Mouse (Mus musculus) kidney, postnatal 4 days (tissue): ENCODE measurements at regions not wholly inside any gene's neighbourhood (a gene's known extent, or its start where the extent isn't known, plus 50 kb on each side); places are given as distances from the start of the nearest gene placed in this dataset.
A peak's percentile ranks its signal among the peaks of the same experiment; 100 is the strongest.

Experiments used
- DNase-seq, 2 experiments: peaks; one replicate each; pipeline ENCODE4 v3.0.0; 2021; ENCODE audit warnings: mixed read lengths in 2 of 2

DNA sequence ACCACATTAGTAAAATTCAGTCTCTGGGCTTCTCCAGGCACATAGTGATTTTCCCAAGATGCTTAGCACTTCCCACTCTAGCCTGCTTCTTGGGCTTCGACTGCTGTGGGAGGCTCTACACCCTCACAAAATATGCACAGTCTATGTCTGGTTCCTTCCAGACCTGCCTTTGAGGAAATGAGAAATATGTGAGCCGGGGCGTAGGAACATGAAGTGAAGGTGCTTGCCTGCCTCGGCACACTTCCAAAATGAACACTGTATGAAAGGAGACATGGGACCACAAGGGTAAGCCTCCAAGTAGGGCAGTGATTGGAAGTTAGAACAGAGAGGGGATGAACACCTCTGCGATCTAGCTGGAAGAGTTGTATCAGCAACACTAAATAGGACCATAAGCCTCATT lies 54.5 kb downstream of the Gm10260 start:
- DNase-seq: no peak

DNA sequence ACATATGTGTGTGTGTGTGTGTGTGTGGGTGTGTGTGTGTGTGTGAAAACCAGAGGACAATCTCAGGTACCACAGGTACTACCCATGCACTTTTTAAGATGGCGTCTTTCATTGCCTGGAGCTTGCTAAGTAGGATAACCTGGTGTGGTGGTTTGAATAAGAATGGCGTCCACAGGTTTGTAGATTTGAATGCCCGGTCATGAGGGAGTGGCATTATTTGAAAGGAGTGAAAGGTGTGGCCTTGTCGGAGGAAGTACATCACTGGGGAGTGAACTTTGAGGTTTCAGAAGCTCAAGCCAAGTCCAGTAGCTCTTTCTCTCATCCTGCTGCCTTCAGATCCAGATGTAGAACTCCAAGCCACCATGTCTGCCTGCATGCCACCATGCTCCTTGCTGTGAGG lies 55.9 kb downstream of the Gm10260 start:
- no peak for DNase-seq

DNA sequence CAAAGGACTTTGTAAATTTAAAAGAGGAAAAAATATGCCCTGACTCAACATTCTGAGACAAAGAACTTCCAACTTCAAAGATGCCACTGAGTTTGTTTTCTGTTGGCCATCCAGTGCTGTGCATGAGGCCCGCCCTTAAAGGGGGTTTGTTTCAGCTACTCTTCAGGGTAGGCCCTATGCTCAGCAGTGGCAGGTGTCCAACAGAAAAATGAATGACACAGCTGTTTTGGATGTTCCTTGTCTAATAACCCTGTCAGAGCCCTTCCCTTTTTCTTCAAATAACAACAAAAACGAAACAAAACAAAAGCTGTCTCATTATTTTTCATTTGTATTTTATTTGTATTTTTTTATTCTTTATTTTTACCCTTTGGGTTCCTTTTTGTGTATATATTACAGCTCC lies 61.5 kb downstream of the Gm10260 start:
- DNase-seq: no peak

DNA sequence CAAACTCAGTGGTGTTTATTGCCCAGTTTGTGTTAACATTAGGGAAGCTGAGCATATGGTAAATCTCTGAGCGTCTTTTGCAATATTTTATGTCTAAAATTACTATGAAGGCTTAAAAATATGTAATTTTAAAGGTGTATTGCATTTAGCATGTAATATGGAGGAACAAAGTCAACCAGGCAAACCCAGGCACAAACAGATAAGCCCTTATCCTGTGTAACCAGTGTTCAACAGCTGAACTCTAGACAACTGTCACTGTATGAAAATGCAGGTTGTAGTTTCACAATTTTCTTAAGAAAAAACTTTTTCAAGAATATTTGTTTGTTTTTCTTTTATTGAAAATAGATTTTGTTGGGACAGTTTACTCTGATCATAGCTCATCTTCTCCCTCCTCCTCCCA lies 62.1 kb downstream of the Gm10260 start:
- DNase-seq: no peak

DNA sequence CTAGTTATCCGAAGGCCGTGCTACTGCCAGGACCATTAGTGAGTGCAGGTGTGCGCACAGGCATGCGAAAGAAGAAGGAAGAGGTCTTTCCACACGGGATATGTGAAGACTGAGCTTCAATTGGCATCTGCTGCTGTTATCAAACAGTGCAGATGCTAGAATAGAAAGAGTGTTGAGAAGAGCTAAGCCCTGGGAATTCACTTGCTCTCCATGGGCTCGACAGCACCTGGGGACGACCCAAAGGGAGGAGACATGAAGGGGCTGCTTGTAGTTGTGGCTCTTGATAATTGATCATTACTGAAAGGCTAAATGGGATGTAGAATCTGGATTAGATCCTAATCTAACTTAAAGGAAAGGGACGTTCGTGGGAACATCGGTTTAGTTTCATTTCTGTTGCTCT lies 63.2 kb downstream of the Gm10260 start:
- no peak for DNase-seq

DNA sequence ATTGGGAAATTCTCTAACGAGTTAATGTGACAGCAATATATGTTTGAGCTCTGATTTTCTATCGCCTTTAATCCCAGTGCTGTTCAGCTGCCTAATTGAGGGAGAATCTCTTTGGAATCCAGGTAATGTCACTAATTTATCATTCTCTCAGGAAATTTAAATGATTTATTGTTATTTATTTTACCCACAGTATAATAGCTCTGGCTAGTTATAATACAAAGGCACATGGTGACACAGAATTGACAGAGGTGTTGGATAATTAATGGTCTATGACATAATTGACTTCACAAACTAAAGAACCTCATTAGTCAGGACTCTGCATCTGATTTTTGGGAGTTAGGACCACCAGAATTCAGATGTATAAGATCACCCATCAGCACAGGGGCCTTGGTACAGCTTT lies 65.4 kb downstream of the Gm10260 start:
- DNase-seq: no peak

DNA sequence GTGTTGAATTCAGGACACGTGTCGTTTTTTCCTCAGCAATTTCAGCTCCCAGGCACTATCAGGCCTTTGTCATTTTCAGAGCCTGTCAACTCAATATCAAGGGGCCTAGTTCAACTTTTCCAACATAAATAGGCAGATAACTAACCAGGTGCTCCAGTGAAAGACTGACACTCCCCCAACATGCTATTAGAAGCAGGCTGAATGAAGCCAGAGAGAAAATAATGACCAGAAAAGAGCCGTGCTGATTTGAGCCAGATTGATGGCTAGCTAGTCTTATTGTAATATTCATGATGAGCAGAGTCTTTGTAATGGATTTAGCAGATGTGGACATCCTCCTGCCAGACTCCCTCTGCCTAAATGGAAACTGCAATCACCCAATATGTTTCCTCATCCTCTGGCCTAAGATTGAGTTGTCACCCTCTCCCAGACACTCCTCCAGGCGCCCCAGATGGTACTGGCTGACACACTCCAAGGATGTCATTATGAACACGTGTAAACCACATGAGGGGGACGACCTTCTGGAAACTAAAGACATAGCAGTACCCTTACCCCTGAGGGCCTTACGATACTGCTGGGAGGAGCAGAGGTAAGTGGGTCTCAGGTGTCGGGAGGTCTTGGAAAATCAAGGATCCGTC lies 66.0 kb downstream of the Gm10260 start:
- DNase-seq: no peak

DNA sequence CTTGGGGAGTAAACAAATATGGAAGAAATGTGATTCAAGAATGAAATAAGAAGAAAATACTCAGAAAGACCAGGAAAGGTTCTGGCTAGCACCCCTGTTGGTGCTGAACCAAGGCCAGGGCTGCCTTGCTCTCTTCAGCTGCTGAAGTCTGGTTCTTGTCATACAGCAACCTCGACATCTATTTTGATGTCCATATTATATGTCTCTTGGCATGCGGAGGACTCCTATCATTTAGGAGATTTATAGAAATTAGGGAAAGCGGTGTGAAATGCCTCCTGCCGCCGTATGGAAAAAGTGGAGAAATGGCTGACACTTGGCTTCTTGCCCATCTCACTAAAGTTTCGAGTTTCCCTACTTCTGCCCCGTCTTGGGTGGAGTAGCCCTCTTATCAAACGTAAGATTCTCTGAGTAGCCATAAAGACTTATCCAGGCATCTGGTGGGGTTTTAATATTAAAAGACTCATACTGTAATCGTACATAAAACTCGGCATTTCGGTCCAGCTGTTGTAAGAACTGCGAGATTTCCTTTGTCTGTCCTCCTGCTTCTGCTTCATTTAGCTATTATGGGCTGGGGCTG lies 72.0 kb downstream of the Gm10260 start:
- DNase-seq: peak; percentile 19 to 41

DNA sequence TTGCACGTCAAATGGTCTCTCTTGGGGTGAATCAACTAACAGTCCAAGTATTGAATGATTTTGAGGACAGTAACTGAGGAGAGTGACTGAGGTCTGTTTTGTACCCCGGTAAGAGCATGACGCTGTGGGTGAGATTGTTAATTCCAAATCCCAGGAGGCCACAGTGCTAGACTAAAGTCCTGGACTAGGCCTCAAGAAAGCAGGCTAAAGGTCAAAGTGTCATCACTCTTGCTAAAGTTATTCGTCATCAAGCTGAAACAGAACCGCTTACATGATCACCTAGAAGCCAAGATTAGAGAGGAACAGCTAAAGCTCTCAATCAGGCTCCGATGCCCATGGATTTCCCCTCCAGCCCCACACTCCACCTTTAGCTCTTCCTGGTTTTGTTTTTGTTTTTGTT lies 76.6 kb downstream of the Gm10260 start:
- no peak for DNase-seq

DNA sequence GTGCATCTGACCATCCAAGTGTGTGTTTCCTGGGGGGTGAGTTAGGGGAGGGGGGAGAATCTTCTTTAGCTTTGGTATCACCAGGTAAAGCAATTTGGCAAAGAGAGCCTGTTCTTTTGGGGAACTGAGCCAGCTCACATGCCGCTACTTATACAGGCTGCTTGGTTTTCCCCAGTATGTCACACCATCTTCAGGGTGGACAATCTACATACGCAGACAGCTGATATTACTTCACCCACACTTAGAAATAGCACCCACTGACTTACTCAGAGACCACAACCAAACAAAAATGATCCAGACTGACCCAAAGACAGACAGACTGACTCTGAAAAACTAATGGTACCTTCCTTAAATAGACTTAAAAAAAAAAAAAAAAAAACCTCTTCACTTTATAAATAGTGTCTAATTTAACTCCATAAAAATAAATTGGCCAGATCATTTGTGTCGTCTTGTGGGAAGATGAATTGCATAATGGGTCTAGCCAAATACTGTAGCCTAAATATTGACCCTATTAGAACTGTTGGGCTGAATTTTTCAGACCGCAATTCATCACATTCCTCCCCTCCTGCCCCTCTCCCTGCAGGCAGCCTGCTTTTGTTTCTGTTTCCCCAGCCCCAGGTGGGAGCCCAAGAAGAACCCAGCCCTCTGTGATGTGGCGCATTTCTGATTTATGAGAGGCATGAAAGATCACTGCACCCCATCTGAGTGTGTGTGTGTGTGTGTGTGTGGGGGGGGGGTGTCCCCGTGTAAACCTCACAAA lies 79.0 kb downstream of the Gm10260 start:
- no peak for DNase-seq

DNA sequence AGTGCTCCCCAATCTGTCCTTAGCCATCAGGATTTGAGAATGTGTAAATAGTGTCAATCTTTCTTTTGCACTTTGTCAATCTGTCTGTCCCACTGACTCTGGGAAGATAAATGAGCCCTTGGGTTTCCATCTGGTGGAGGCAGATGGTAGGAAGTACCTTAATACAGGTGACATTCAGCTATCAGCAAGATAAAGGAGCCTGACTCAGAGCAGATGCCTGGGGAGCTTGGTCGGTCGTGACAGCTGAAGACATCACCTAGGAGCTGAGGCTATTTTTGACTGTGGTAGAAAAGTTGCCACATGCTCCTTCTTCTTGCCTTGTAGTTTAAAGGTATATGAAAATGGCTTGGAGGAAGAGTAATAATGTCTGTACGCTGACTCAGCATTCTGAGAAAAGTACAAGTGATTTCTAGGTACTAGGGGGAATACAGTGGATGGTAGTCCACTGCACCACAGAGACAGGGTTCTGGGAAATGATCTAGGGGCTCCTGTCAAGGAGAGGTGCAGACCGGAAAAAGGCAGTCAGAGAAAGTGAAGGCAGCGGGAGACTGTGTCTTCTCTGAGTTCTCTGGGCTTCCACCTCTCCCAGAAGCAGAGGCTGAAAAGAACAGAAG lies 80.0 kb downstream of the Gm10260 start:
- DNase-seq: no peak

DNA sequence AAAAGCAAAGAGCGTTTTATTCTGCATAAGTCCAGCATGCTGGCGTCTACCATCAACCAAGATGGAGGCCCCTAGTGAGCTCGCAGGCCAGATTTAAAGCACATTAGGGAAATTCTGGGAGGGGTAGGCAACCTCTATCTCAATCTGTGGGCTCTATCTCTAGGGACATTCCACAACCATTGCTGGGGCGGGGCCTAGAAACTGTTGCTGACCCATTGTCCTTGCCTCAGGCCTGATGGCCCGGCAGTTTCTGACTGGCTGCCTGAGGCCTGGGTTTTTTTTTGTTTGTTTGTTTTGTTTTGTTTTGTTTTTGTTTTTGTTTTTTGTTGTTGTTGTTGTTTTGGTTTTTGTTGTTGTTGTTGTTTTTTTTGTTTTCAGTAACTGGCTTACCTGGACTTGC lies 81.4 kb downstream of the Gm10260 start:
- DNase-seq: no peak

DNA sequence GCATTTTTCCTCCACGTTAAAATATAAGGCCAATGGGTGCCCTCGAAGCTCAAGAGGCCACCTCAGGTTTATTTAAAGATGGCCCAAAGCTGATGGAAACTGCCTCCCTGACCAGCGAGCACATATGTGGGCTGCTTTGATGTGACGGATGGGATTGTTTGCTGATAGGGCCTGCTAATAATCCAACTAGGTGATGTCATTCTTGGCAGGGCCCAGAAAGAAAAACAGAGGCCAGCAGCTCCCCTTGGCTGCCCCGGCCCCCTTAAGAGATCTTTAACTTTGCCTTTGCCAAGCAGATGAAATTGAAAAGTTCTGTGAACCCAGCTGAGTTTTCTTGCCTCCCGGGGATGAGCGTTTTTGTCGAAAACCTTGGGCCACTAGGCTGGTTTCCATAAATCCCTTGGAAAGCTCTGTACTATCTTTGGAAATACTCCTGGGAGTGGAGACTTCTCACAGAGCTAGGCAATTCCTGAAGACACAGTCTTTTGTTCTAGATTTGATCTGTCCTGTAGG lies 83.8 kb downstream of the Gm10260 start:
- DNase-seq: no peak

DNA sequence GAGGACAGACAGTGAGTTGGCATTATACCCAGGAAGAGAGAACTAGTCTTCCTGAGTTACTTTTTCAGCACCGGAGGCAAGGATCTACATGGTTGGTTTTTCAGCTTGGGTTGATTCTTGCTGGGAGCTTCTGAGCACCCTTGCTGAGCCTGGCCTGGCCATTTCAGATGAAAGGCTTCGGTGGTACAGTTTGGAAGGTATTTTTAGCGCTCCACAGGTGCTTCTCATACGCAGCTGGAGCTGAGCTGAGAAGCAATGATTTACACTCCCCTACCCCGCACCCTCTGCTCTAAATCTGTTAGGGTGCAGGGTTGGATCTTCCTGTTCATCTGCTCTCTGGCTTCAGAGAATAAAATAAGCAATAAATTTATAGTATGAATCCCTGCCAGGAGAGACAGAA lies 87.3 kb downstream of the Gm10260 start:
- DNase-seq: no peak

DNA sequence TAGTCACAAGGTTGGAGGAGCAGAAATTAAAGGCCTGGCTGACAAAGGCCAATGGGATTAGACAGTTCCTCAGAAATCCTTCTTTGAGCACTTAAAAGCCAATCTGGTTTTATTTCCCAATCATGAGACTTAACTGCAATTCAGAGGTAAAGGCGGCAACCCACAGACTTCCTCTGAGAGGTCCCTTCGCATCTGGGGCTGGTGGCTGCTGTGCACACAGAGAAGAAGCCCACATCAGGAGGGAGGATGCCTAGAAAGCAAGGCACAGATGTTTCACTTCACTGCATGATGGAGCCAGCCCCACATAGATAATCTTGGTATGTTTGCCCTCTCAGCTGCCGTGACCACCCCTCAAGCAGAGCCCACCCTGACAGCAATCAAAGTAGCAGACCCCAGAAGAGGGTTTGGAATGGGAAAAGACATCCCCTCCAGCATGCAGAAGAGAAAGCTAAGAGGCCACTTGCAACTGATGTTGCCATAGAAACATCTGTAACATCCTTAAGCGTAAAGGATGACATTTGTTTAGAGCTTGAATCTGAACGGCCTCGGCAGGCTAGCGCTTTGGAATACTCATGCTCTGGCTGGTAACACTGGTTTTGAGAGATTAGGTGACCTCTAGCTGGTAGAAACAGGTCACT lies 88.3 kb downstream of the Gm10260 start:
- no peak for DNase-seq

DNA sequence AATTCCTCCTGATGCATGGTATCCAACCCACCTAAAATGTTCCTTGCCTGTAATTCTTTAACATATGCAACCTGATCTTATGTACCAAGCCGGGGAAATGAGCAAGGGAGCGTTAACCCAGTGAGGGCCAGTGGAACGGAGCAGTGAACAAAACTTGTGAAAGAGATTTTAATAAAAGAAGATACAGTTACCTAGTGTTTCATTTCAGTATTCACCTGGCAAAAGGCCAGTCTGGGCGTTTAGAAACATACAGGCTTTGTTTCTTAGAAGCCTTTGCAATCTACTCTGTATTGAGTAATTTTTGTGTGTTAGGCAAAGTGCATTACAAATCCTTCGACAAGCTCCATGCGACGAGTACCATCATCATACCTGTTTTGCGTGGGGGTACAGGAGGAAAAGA lies 91.1 kb downstream of the Gm10260 start:
- no peak for DNase-seq

DNA sequence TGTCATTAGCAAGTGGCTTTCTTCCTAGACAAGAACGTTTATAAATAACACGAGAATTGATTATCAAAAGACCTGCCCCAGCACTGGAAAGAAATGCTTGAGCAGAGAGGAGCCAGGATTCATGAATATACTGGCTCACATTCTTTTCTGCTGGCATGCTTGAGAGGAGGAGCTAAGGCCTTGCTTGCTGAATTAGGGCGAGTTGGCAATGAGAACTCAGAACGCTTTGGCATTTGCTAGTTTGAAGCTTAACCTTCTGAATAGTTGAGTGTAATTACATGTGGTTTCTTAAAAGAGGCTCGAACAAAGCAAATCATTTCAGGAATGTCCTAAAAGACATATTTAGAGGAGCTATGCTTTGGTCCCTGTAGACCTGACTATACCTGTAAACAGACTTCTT lies 91.5 kb downstream of the Gm10260 start:
- DNase-seq: no peak

DNA sequence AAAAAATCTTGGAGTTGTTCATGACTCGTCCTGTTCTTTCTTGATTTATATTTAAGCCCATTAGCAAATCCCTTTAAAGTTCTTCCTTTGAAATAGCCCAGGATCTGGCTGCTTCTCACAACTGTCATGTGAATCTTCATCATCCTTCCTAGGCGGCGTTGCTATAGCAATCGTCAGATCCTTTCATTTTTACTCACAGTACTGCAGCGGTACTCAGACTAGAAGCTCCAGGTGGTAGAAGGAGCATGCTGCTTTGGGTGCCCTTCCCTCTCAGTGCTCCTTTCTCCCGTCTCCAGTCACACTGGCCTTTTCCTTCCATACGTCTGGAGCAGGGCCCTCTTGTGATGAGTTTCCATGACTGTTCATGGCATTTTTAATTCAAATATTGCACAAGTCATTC lies 93.1 kb downstream of the Gm10260 start:
- DNase-seq: no peak

DNA sequence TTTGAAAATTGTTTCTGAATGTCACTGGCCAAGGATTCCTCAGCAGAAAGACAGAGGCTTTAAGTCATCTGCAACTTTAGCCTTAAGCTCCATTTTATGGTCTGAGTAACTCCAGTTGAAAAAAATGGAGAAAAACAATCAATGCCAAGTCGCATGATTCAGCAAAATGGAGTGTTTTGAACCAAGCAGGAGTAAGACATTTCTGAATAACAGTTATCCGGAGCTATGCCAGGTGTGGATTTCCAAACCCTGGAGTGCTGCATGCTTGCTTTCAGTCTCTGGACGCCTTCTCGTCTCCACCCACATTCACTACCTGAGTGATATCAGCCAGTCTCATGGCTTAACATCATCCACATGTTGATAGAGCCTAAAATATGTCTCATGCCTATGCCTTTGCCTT lies 93.7 kb downstream of the Gm10260 start:
- no peak for DNase-seq

DNA sequence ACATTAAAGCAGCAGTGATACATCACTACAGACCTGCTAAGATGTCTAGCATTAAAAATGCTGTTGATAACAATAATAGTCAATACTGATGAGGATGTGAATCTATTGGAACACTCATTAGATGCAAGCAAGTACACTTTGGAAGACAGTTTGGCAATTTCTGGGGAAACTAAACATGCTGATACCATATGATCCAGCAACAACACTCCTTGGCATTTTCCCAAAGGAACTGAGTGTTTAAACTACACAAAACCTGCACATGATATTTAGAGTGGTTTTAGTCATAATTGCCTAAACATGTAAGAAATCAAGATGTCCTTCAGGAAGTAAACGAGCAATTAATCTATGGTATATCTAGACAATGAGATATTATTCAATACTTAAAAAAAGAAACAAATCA lies 95.2 kb downstream of the Gm10260 start:
- no peak for DNase-seq

DNA sequence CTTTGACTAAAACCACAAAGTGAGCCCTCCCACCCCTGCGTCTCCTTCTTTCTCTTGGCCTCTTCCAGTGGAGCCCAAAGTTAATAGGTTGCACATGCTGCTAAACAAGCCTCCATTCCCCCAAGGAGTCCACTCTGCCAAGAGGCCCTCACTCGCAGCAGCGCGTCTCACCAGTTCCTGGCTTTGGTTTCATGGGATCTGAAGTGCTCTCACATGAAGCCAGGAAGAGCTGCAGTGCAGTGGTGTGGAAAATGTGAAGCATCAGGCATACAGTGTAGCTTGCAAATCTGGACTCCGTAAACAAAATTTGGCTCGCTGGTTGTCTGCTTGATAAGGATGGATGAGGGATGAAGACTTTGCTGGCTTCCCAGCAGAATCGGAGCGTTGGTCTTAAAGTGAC lies 97.7 kb downstream of the Gm10260 start:
- DNase-seq: peak; percentile 44 to 46

DNA sequence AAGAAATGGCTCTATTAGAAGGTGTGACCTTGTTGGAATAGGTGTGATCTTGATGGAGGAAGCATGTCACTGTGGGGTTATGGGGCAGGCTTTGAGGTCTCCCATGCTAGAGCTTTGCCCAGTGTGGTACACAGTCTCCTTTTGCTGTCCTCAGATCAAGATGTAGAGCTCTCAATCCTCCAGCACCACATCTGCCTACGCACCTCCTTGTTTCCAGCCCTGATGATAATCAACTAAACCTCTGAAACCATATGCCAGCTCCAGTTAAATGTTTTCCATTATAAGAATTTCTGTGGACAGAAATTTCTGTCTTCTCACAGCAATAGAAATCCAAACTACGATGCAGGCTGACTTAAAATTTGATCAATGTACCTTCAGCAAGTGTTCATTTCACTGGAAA lies 103.8 kb downstream of the Gm10260 start:
- no peak for DNase-seq

DNA sequence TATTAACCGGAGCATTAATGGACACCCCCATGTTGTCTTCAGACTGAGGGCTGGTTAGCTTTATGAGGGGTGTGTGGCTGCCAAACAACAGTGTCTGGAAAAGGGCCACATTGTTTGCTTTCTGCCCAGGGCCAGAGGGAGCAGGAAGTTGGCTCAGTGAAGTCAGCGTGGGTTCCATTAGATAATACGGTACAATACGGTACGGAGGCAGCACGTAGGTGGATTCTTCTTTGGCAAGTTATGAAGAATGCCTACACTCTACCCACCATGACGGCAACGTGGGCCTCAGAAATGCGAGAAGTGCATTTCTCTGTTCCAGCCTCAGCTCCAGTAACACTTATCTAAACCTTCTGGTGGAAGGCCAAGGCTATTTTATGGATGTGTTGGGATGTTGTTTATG lies 108.2 kb downstream of the Gm10260 start:
- no peak for DNase-seq
